Mouse (Mus musculus) midbrain, embryonic 16.5 days (tissue): Measurements from ENCODE around the gene Begain. TPM values are rescaled to one million over a fixed set of nuclear protein-coding genes. Genes with fewer than 3 reads are reported as not detected.

ENCODE experiments used
- ATAC-seq: fragments of 200-750 bp; cut with Nextera tagmentation; 2 replicates; pipeline ENCODE4 v1.8.0; 2017; ENCODE audit warnings: moderate TSS enrichment
- H3K27ac ChIP-seq: fragments of 300-500 bp; sonication (generic); 2 replicates; pipeline ENCODE4 v1.5.1; 2014; ENCODE audit warnings: mild to moderate bottlenecking, low read length, mixed read lengths
- H3K27me3 ChIP-seq: fragments of 300-500 bp; sonication (generic); 2 replicates; pipeline ENCODE4 v1.6.1; 2014; ENCODE audit warnings: low read depth, low read length, mixed read lengths; ENCODE audit not compliant: control insufficient read depth, insufficient read depth
- H3K36me3 ChIP-seq: fragments of 300-500 bp; sonication (generic); 2 replicates; pipeline ENCODE4 v1.6.1; 2014; ENCODE audit warnings: mild to moderate bottlenecking, low read length, moderate library complexity, mixed read lengths; ENCODE audit not compliant: control insufficient read depth, insufficient read depth
- H3K4me1 ChIP-seq: fragments of 300-500 bp; sonication (generic); 2 replicates; pipeline ENCODE4 v1.6.1; 2014; ENCODE audit warnings: mild to moderate bottlenecking, low read length, mixed read lengths; ENCODE audit not compliant: control insufficient read depth, insufficient read depth
- H3K4me2 ChIP-seq: fragments of 300-500 bp; sonication (generic); 2 replicates; pipeline ENCODE4 v1.6.1; 2014; ENCODE audit warnings: mild to moderate bottlenecking, low read length, mixed read lengths
- H3K4me3 ChIP-seq: fragments of 300-500 bp; sonication (generic); 2 replicates; pipeline ENCODE4 v1.5.1; 2014; ENCODE audit warnings: low read depth, mild to moderate bottlenecking, low read length, moderate library complexity, mixed read lengths
- H3K9ac ChIP-seq: fragments of 300-500 bp; sonication (generic); 2 replicates; pipeline ENCODE4 v1.6.1; 2014; ENCODE audit warnings: low read depth, low read length, mixed read lengths
- H3K9me3 ChIP-seq: fragments of 300-500 bp; sonication (generic); replicated peaks from 2 replicates; pipeline ENCODE4 v1.6.1; 2014; ENCODE audit warnings: mild to moderate bottlenecking, low read length, mixed read lengths; ENCODE audit not compliant: control insufficient read depth, poor library complexity, severe bottlenecking
- WGBS: fragments of 180-500 bp; shearing (Covaris S2); extraction: QIAGEN DNeasy Blood & Tissue Kit; methylation state at CpG from one replicate; pipeline ENCODE4 v1.1.7; 2014; 5-methylcytosine and 5-hydroxymethylcytosine counted together
- polyA plus RNA-seq: library from polyadenylated mRNA; unstranded; fragments of >200 nt; fragmentation: Nextera tagmentation; extraction: Ambion mirVana; gene quantifications from 2 replicates; pipeline ENCODE4 v1.2.1, GENCODE M21; 2015

Begain gene
- polyA plus RNA-seq, 1 experiment from 2014 or later, result 25.4 TPM

GRCm38 (mm10) chr12:109038179-109038819 is 29.7 kb downstream of the Begain start:
- Histone ChIP-seq H3K27me3 (peaks cover 2% of the 10 kb centered on the region; the same call in 1 of the 2 replicates), H3K4me2 (no peak overlapping the region), H3K4me1 (peaks cover 2% of the 10 kb centered on the region; the same call in 1 of the 2 replicates), H3K36me3 (peaks cover 9% of the 10 kb centered on the region; the same call in 1 of the 2 replicates), H3K9ac (no peak overlapping the region), H3K9me3 (no peaks in the 10 kb centered on the region), H3K4me3 (no peak overlapping the region), H3K27ac (no peak overlapping the region)
- ATAC-seq, result peak; percentile 46; the same call in 1 of the 2 replicates
- 16% methylated on average over 14 of the region's 14 CpGs for WGBS

DNA sequence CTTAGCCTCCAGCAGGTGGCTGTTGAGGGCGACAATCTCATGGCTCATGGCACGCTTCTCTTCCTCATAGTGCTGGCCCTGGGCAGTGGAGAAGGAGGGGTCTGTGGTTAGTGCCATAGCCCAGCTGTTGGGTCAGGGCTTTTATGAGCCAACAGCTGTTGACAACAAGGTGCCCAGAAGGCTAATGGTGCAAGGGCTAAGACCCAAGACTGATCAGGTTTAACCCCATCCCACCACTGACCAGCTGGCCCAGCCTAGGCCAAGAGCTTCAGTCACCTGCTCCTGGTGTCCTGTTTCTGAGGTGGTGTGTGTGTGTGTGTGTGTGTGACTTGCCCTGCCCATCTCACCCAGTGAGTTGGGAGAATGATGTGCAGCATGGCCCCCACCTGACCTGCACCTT is 31.0 kb downstream of the Begain start:
- WGBS, result 83% methylated on average over 2 of the region's 2 CpGs
- no peak for ATAC-seq
- no peaks in the 10 kb centered on the region for H3K9me3 ChIP-seq
- H3K4me3 ChIP-seq, result no peak overlapping the region
- H3K9ac ChIP-seq, result no peak overlapping the region
- peaks cover 2% of the 10 kb centered on the region; the same call in 1 of the 2 replicates for H3K4me1 ChIP-seq
- peaks cover 2% of the 10 kb centered on the region; the same call in 1 of the 2 replicates for H3K27me3 ChIP-seq
- peaks cover 9% of the 10 kb centered on the region; the same call in 1 of the 2 replicates for H3K36me3 ChIP-seq
- H3K27ac ChIP-seq, result no peak overlapping the region
- H3K4me2 ChIP-seq, result no peak overlapping the region

GRCm38 (mm10) chr12:109023780-109024179 is 44.2 kb downstream of the Begain start:
- H3K27me3 ChIP-seq, result no peaks in the 10 kb centered on the region
- H3K27ac ChIP-seq, result no peak overlapping the region
- no peak overlapping the region for H3K4me3 ChIP-seq
- no peak overlapping the region for H3K9ac ChIP-seq
- ATAC-seq, result no peak
- no peak overlapping the region for H3K4me2 ChIP-seq
- WGBS, result 61% methylated on average over 9 of the region's 9 CpGs
- H3K9me3 ChIP-seq, result no peaks in the 10 kb centered on the region
- H3K36me3 ChIP-seq, result no peaks in the 10 kb centered on the region
- H3K4me1 ChIP-seq, result no peaks in the 10 kb centered on the region

- Histone ChIP-seq H3K27ac (no peak overlapping the region), H3K27me3 (no peaks in the 10 kb centered on the region), H3K4me2 (no peak overlapping the region), H3K9me3 (no peaks in the 10 kb centered on the region), H3K9ac (no peak overlapping the region), H3K36me3 (no peaks in the 10 kb centered on the region), H3K4me3 (no peak overlapping the region), H3K4me1 (no peaks in the 10 kb centered on the region)
- no peak for ATAC-seq
- 86% methylated on average over 5 of the region's 5 CpGs for WGBS
These were observed 45.1 kb downstream of the Begain start for GRCm38 (mm10) chr12:109022966-109023365.

GRCm38 (mm10) chr12:109022181-109022691 is 45.8 kb downstream of the Begain start:
- no peaks in the 10 kb centered on the region for H3K9me3 ChIP-seq
- H3K27me3 ChIP-seq, result no peaks in the 10 kb centered on the region
- no peaks in the 10 kb centered on the region for H3K36me3 ChIP-seq
- H3K4me3 ChIP-seq, result no peak overlapping the region
- H3K27ac ChIP-seq, result no peak overlapping the region
- H3K4me1 ChIP-seq, result no peaks in the 10 kb centered on the region
- no peak for ATAC-seq
- no peak overlapping the region for H3K9ac ChIP-seq
- no peak overlapping the region for H3K4me2 ChIP-seq
- WGBS, result 89% methylated on average over 10 of the region's 10 CpGs

GRCm38 (mm10) chr12:109010070-109010649 is 57.9 kb downstream of the Begain start:
- peaks cover 22% of the 10 kb centered on the region for H3K4me1 ChIP-seq
- H3K4me2 ChIP-seq, result peak overlapping the region; percentile 35
- WGBS, result 55% methylated on average over 18 of the region's 18 CpGs
- H3K27me3 ChIP-seq, result no peaks in the 10 kb centered on the region
- no peaks in the 10 kb centered on the region for H3K36me3 ChIP-seq
- peak overlapping the region; percentile 68 for H3K27ac ChIP-seq
- H3K9me3 ChIP-seq, result no peaks in the 10 kb centered on the region
- no peak overlapping the region for H3K4me3 ChIP-seq
- peak; percentile 87 for ATAC-seq
- no peak overlapping the region for H3K9ac ChIP-seq

- ATAC-seq, result no peak
- H3K9ac ChIP-seq, result no peak overlapping the region
- no peaks in the 10 kb centered on the region for H3K9me3 ChIP-seq
- no peaks in the 10 kb centered on the region for H3K36me3 ChIP-seq
- H3K4me3 ChIP-seq, result no peak overlapping the region
- no peaks in the 10 kb centered on the region for H3K27me3 ChIP-seq
- 71% methylated on average over 7 of the region's 7 CpGs for WGBS
- no peak overlapping the region for H3K4me2 ChIP-seq
- H3K27ac ChIP-seq, result no peak overlapping the region
- H3K4me1 ChIP-seq, result peaks cover 8% of the 10 kb centered on the region; the same call in 1 of the 2 replicates
These were observed 65.0 kb downstream of the Begain start for GRCm38 (mm10) chr12:109002978-109003377.

DNA sequence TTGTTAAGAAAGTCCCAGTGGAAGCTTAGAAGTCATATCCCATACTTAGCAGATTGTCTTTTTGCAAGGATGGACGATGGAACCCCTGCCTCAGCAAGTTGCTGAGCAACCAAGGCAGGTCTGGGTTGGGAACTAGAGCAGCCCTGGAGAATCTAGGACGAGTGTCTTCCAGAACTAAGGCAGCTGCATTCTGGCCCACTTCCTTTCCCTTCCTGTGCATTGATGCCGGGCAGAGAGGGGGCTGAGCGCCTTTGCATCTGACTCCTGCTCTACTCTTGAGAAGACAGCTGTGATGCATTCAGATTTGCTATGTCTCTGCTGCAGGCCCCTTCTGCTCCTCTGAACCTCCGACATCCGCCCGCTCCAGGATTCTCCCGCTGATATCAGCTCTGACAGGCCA is 70.8 kb downstream of the Begain start:
- WGBS, result 81% methylated on average over 8 of the region's 8 CpGs
- no peak overlapping the region for H3K9ac ChIP-seq
- no peak overlapping the region for H3K4me2 ChIP-seq
- H3K4me3 ChIP-seq, result no peak overlapping the region
- no peaks in the 10 kb centered on the region; the same call in 1 of the 2 replicates for H3K4me1 ChIP-seq
- no peaks in the 10 kb centered on the region for H3K9me3 ChIP-seq
- no peaks in the 10 kb centered on the region for H3K36me3 ChIP-seq
- H3K27me3 ChIP-seq, result no peaks in the 10 kb centered on the region
- H3K27ac ChIP-seq, result no peak overlapping the region
- no peak for ATAC-seq

DNA sequence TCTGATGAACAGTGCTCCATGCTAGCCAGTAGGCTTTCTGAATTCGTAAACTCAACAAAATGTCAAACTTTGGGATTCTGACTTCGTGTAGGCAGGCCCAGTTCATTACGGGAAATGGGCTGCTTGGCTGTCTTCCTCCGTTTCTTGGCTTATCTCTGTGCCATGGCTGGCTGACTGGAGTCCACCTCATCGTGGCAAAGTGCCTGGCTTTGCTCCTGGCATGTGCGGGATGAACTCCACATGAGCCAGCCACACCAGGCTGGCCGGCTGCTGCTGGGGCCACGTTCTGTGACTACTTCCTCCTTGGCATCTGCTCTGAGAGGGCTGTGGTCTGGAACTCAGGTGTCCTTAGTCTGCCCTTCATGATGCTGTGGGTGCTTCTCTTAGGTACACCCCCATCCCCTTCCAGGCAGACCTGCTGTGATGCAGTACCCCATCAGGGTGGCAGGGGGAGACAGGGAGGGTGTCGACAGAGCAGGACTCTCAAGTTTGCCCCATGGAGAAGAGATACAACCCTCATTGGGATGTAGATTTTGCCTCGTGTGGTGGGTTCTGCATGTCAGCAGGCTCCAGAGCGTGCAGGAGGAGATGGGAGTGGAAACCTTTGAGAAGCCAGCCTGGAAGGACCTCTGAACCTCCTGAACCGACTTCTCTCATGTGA is 71.9 kb downstream of the Begain start:
- Histone ChIP-seq H3K27ac (no peak overlapping the region), H3K9me3 (no peaks in the 10 kb centered on the region), H3K27me3 (no peaks in the 10 kb centered on the region), H3K9ac (no peak overlapping the region), H3K4me2 (no peak overlapping the region), H3K36me3 (no peaks in the 10 kb centered on the region), H3K4me1 (no peaks in the 10 kb centered on the region; the same call in 1 of the 2 replicates), H3K4me3 (no peak overlapping the region)
- ATAC-seq, result no peak
- 83% methylated on average over 12 of the region's 12 CpGs for WGBS
